Mouse (Mus musculus): ENCODE results near the gene Kmt2a. TPM values are rescaled to one million over a fixed set of nuclear protein-coding genes. Genes with fewer than 3 reads are reported as not detected.

Kmt2a gene
- total RNA-seq, 2 experiments from 2014 or later, result 29.2 to 31.5 TPM

- peak; percentile 72 to 74 for DNase-seq
- intact Hi-C loops (cut with DNase I), result loop anchor here (2.0 kb wide), 2 partner anchors 35 to 45 kb away; no protein-coding TSS in a partner anchor
Measured at GRCm38 (mm10) chr9:44881941-44882435, 892 bp upstream of the Kmt2a start.

GRCm38 (mm10) chr9:44880309-44881081, 601 bp downstream of the Kmt2a start:
- intact Hi-C loops (cut with DNase I), result loop anchor here (2.0 kb wide), 2 partner anchors 34 to 44 kb away; no protein-coding TSS in a partner anchor
- peak; percentile 8 to 13 for DNase-seq

- no peak for DNase-seq
- intact Hi-C loops (cut with DNase I), result loop anchor here (2.0 kb wide), 2 partner anchors 33 to 43 kb away; no protein-coding TSS in a partner anchor
Measured at GRCm38 (mm10) chr9:44879694-44880271, 1.3 kb downstream of the Kmt2a start.

- DNase-seq, result no peak
- intact Hi-C loops (cut with DNase I), result no loop called here
Measured at GRCm38 (mm10) chr9:44878776-44879500, 2.2 kb downstream of the Kmt2a start.

GRCm38 (mm10) chr9:44877686-44878085, 3.4 kb downstream of the Kmt2a start:
- intact Hi-C loops (cut with DNase I), result no loop called here
- no peak for DNase-seq

- peak; percentile 28 to 46 for DNase-seq
- intact Hi-C loops (cut with DNase I), result no loop called here
Measured at GRCm38 (mm10) chr9:44875476-44875875, 5.6 kb downstream of the Kmt2a start.

- intact Hi-C loops (cut with DNase I), result no loop called here
Measured at GRCm38 (mm10) chr9:44874198-44874597, 6.9 kb downstream of the Kmt2a start.

GRCm38 (mm10) chr9:44873665-44874064, 7.4 kb downstream of the Kmt2a start:
- intact Hi-C loops (cut with DNase I), result no loop called here

More at GRCm38 (mm10) chr9:44874198-44874597, 6.9 kb downstream of the Kmt2a start:
- no peak for DNase-seq

GRCm38 (mm10) chr9:44868336-44869094, 12.6 kb downstream of the Kmt2a start:
- intact Hi-C loops (cut with DNase I), result no loop called here
- DNase-seq, result peak; percentile 16 to 33

More at GRCm38 (mm10) chr9:44873665-44874064, 7.4 kb downstream of the Kmt2a start:
- no peak for DNase-seq

- intact Hi-C loops (cut with DNase I), result no loop called here
- DNase-seq, result no peak
Measured at GRCm38 (mm10) chr9:44867664-44868063, 13.4 kb downstream of the Kmt2a start.

GRCm38 (mm10) chr9:44866501-44867240, 14.4 kb downstream of the Kmt2a start:
- DNase-seq, result no peak
- intact Hi-C loops (cut with DNase I), result no loop called here

GRCm38 (mm10) chr9:44861121-44861520, 20.0 kb downstream of the Kmt2a start:
- intact Hi-C loops (cut with DNase I), result no loop called here
- DNase-seq, result no peak

- intact Hi-C loops (cut with DNase I), result no loop called here
Measured at GRCm38 (mm10) chr9:44858657-44859056, 22.4 kb downstream of the Kmt2a start.

GRCm38 (mm10) chr9:44857405-44857992, 23.6 kb downstream of the Kmt2a start:
- intact Hi-C loops (cut with DNase I), result no loop called here
- no peak for DNase-seq

More at GRCm38 (mm10) chr9:44858657-44859056, 22.4 kb downstream of the Kmt2a start:
- DNase-seq, result no peak

- intact Hi-C loops (cut with DNase I), result no loop called here
- DNase-seq, result no peak
Measured at GRCm38 (mm10) chr9:44855153-44855552, 25.9 kb downstream of the Kmt2a start.

- DNase-seq, result peak; percentile 19 to 33
- intact Hi-C loops (cut with DNase I), result loop anchor here (2.0 kb wide), 1 partner anchor 33 kb away; the partner anchor contains the start of gene Kmt2a
Measured at GRCm38 (mm10) chr9:44847446-44847845, 33.6 kb downstream of the Kmt2a start.

GRCm38 (mm10) chr9:44841241-44841640, 39.9 kb downstream of the Kmt2a start:
- DNase-seq, result peak in 1 of 2 experiments; percentile 24
- intact Hi-C loops (cut with DNase I), result no loop called here

- peak; percentile 83 to 88 for DNase-seq
- intact Hi-C loops (cut with DNase I), result loop anchor here (2.0 kb wide), 3 partner anchors 44 to 130 kb away; partner anchors contain the start of gene Kmt2a
Measured at GRCm38 (mm10) chr9:44836439-44836838, 44.7 kb downstream of the Kmt2a start.

GRCm38 (mm10) chr9:44832356-44832755, 48.7 kb downstream of the Kmt2a start:
- intact Hi-C loops (cut with DNase I), result no loop called here
- DNase-seq, result peak; percentile 32 to 38
